Mouse (Mus musculus) embryo, embryonic 10 days (tissue): ENCODE measurements around the gene Smarcd2.
A peak's percentile ranks its signal among the peaks of the same experiment; 100 is the strongest.

Source experiments
- DNase-seq: peaks from one replicate; pipeline ENCODE4 v3.0.0-alpha.2; 2015; ENCODE audit warnings: low spot score

Smarcd2 gene

DNA sequence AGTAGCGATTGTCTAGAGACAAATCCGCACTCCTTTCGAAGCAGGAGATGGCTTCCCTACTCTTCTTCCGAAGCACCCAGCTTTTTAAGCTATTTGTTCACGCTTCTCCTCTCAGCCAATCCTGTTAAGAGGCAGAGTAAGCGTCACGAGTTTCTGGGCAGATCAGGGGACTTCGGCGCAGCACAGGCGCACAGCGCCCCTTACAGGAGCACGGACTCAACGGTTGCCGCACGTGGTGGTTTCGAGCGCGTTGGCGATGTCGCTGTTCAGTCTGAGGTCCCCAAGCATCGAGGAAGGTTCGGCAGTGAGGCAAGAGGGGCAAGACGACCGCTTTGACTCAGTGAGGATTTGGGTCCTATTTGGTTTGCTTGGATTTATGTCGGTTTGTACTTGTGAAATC, 3.7 kb upstream of the Smarcd2 start, which contains the start of gene Tcam1:
Tcam1 (plus strand) TSS at position 219 of the 400 bp plus-strand sequence.
- peak; percentile 97 for DNase-seq

DNA sequence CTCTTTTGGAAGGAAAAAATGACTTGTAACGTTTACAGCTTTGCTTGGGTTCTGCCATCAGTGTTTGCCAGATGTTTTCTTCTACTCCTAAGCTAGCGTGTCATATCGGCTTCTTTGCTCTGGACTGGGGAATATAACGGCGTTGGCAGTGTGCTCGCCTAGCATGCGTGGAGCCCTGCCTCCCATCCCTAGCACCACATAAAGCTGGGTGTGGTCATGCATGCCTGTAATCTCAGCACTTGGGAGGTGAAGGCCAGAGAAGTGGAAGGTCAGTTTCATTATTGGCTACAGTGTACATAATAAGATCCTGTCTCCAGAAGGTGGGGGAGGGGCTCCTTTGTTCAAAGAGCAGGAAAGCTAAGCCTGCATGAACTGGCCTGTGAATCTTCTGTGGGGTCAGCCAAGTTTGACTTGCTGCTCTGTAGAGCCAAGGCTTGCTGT, 2.2 kb upstream of the Smarcd2 start:
- DNase-seq = no peak

DNA sequence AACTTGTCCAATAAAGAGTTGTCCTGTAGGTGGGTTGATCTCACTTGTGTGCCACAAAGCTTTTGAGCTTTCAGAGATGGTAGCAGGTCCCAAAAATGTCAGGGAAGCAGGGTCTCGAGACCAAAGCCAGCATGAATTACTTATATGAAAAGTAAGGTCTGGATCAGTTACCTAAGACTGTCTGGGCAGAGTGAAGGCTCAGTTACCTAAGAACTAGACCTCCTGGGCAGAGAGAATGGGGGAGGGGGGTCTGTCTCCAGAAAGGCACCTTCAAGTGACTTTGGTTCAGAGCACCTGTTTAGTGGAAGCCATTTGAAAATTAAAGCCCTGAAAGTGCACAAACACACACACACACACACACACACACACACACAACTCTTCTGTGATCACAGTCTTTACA, 1.6 kb upstream of the Smarcd2 start:
- no peak for DNase-seq

DNA sequence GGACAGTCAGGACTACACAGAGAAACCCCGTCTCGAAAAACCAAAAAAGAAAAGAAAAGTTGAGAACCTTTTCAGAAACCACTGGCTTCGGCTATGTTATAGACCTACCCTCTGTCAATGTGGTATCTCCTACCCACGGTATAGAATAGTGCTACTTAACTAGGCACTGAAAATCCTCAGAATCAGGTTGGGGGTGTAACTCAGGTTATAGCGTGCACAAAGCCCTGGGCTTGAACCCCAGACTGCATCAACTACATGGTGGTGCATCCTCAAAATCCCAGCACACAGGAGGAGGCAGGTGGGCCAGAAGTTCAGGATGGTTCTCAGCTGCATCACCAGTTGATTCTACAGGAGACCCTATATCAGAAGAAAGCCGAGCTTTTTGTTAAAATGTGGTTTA, 1.0 kb upstream of the Smarcd2 start:
- no peak for DNase-seq

DNA sequence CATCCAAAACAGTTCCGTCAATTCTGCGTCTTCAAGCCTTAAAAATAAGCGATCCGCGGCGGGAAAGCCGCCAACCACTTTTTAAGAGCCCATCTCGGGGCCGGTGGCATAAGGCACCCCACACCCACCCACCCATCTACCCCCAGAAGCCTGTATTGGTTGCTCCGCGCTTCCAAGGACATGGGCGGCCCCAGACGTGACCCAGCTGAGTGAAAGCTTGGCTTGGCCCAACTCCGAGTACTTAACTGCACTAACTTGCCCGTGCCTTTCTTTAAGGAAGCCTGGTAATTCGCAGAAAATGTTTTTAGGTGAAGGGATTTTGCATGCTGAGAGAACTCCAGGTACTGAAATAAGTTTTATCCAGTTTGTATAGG, 526 bp upstream of the Smarcd2 start:
- no peak for DNase-seq

DNA sequence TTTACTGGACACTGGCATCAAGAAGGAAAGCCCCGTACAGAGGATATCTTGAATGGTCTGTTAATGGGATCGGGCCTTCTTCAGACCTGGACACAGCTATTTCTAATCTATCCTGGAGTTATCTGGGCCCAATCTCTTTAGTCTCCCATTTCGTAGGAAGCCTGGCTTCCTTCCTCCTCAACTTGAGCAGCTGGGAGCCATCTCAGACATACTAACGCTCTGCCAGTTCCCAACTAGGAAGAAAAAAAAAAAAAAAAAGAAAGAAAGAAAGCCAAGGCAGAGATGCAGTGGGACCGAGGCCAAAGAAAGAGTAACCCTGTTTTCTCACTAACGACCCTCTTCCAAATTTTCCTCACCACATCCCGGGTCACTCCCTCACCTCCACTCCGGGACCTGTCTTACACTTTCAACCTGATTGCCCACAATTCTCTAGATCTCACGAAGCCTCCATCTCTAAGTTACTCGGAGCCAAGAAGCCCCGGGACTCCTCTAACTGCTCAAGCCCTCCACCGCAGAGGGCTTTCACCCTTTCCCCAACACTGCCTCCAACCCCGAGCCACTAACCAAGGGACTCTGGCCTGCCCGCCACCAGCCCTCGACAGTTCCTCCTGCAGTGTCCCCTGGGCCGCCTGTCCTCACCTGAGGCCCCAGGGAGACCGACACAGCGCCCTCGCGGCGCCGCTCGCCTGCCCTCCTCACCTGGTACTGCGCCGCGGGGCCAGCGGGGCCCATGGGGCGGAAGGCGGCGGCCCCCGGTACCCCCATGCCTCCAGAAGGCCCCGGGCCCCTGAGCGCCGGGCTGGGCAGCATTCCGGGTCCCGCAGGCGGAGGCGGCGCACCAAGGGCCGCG, 753 bp downstream of the Smarcd2 start:
- DNase-seq = peak; percentile 42

DNA sequence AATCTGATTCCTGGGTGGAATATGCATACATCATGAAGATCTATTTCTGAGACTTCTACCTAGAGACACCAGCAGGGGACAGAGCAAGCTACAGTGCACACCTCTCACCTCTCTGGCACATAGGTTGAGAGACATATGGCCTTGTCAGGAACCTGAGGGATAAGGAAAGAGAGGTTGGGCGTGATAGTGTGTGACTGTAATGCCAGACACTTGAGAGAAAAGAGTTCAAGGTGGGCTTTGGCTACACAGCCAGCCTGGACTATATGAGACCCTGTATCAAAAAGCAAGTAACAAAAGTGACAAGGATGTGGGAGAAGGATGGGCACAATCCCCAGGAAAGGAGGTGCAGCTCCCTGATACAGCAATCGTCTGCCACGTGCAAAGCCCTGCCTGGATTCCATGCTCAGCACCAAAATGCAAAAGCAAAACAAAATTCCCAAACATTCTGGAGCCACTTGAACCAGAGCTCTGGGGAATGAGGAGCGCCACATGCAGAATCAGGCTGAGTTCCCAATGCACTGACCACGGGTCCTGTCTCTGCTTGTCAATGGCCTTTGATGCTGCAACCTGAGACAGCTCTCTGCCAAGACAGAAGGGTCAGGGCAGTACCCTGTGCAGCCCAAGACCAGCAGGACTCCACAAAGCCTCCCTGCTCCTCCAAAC, 1.5 kb downstream of the Smarcd2 start:
- peak; percentile 61 for DNase-seq

DNA sequence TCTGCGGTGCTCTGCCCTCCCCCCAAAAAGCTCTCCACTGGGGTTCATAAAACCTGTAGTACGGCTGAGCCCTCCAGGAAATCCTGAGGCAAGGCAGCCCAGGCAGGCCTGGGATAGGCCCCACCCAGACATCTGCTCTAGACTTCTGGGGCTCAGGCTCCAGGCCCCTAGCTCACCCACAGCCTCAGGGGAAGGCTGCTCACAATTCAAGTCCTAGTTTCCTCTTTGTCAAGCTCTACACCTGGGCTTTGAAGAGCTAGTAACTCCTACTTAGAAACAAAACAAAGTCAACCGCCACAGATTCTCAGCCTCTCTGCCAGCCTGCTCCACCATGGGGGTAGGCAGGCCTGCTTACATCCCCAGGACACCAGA, 3.7 kb downstream of the Smarcd2 start:
- DNase-seq = peak; percentile 38

DNA sequence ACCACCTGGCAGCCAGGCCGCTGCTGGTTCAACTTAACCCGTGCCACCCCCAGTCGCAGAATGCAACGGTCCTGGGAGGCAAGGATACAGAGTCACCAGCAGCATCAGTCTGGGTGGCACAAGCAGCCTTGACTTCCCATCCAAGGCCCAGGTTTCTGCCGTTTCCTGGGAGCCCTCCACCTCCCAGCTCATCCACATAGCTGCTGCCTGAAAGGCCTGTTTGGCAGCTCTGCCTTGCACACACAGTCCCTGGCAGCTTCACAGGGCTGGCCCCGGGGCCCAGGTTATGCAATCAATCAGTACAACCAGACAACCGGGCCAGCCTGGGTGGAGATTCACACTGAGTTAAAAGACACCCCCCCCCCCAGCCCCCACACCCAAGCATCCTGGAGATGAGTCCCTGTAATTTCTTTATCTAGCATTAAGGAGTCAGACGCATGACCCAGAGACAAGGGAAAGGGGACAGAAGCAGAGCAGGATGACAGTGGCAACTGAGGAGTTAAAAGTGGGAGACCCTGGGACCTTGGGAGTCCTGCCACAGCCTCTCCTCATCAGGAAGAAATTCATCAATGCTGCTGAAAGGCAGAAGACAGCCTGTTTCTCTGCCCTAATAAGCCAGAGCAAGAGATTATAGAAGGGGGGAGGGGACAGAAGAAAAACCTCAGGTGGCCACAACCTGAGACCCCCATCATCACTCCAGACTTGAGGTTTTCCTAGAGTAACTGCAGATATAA, 4.3 kb downstream of the Smarcd2 start:
- peak; percentile 48 for DNase-seq

DNA sequence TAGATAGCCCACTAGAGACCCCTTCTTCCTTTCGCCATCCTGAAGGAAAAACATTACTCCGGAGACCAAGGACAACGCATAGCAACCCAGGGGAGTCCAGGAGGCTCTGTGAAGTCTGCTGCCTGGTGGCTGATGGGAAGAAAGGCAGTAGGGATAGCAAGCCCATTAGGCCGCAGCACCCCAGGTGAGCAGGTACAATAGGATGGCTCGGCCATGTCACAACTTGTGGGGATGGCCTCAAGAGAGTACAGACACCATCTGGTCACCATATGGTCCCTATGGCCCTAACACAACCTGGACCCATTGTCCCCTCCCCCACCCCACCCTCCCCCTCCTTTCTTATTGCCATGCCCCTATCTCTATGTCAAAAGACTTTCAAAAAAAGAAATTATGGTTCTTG, 4.9 kb downstream of the Smarcd2 start:
- DNase-seq = peak; percentile 33

DNA sequence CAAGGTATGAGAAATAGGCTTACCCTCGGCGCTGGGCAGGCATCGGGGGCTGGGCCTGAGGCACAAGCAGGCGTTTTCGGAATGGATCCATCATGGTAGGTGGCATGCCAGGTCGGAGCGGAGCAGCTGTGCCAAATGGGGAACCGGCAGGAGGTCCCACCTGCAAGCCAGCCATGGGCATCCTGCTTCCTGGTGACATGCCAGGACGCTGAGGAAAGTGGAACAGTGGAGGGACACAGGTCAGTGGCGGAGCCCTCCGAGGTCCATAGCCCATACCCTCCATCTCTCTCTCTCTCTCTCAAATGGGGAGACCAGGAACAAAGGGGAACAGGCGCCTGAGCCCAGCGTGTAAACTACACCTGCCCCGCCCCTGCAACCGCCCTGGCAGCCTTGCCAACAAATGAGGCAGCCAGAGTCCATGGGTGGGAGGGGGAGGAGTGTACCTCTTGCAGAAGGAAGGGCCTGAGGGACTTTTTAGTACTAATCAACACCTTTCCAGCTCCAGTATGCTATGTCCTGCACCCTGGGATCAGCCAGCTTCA, 5.4 kb downstream of the Smarcd2 start:
- DNase-seq = no peak

DNA sequence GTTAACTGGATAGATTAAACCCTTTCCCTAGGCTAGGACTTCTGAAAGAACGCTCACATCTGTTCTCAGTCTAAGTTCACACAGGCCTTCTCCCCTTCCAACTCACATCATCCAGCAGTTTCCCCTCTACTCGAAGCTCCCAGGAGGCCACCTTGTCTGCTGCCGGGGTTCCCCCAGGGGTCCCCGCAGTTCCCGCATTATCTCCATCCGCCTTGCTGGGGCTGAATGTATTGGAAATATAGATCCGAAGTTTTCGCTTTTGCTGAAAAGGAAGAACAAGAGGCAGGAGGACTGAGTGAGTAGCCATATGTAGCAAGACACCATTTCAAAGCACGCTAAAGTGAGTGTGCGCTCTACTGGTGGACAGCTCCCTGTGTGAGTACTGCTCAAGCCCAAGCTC, 6.3 kb downstream of the Smarcd2 start:
- DNase-seq = no peak

DNA sequence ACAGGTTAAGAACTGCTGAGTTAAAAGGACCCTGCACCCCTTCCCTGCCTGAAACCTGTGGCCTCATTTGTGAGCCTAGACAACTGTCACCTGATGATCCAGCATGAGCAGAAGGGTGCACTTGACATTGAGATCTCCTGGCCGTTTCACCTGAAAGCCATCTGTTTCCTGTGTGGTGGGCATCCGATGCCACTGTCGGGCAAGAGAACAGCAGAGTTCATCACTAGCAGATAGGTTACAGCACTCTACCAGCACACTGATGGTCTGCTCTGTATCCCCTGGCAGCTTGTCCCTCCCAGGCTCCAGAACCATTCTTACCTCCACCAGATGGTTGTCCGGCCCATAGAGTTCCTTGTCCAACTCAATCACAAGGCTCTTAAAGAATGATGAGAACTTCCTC, 7.2 kb downstream of the Smarcd2 start:
- DNase-seq = no peak

DNA sequence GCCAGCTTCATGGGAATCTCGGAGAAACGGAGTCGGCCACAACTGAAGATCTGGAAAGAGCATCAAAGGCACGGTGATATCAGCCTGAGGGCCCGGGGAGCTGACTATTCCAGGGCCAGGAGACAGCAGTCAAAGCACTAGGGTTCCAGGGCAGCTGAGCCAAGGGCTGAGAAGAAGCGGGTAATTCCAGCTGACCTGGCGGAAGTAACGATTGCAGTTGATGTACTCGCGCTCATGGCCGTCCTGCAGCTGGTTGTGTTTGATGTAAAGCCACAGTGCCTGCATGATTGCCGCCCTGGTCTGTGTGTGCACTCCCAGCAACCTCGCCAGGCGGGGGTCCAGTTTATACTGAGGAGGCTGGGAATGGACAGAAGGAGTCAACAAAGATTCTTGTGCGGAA, 7.8 kb downstream of the Smarcd2 start:
- no peak for DNase-seq

DNA sequence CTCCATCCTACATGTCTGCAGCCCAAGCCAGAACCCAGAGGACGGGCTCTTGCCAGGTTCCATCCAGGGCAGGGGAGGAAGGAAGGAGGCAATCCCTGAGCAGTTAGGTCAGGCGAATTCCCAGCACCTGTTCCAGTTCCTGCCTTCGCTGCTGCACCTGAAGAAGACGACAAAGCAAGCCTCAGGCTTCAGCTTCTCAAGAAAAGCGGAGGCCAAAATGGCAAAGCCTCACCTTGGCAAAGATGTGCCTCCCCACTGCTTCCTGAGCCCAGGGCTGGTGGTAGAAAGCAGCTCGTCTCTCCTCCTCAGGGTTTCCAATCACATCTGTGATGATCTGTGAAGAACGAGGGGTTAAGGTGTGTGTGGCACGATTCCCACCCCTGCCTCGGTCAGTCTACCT, 8.8 kb downstream of the Smarcd2 start:
- no peak for DNase-seq

DNA sequence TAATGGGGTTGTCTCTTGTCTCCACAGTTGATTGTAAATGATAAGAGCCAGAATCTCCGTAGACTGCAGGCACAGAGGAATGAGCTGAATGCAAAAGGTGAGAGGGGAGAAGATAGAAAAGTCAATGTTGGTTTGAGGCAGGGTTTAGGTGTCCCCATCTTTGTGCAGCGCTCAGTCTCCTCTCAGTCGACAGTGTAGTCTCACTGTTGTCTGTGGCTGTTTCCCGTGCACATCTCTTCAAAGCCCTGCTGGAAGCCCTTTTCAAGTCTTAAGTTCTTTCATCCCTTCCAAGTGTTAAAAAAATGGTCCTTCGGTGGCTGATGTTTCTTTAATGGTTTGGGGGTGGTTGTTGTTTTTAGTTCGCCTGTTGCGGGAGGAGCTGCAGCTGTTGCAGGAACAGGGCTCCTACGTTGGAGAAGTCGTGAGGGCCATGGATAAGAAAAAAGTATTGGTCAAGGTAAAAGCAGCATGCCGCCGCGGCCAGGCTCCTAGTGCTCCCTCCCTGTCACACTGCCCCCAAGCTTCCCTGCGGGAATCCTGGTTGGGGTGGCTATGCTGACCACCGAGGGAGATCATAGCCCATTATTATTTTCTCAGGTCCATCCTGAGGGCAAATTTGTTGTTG, 11.8 kb downstream of the Smarcd2 start:
- DNase-seq = no peak

DNA sequence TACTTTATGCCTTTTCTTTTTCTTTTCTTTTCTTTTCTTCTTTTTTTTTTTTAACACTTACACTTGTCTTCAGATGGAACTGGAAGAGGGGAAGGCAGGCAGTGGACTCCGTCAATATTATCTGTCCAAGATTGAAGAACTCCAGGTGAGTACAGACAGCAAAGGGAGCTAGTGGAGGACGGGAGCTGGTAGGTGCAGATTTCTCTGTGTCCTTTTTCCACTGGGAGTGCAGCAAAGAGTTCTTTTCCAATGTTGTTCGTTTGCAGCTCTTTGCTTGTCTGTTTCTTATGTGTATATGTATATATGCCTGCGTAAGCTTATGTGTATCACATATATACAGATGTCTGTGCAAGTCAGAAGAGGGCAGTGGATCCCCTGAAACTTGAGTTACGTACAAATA, 16.0 kb downstream of the Smarcd2 start:
- DNase-seq = no peak

DNA sequence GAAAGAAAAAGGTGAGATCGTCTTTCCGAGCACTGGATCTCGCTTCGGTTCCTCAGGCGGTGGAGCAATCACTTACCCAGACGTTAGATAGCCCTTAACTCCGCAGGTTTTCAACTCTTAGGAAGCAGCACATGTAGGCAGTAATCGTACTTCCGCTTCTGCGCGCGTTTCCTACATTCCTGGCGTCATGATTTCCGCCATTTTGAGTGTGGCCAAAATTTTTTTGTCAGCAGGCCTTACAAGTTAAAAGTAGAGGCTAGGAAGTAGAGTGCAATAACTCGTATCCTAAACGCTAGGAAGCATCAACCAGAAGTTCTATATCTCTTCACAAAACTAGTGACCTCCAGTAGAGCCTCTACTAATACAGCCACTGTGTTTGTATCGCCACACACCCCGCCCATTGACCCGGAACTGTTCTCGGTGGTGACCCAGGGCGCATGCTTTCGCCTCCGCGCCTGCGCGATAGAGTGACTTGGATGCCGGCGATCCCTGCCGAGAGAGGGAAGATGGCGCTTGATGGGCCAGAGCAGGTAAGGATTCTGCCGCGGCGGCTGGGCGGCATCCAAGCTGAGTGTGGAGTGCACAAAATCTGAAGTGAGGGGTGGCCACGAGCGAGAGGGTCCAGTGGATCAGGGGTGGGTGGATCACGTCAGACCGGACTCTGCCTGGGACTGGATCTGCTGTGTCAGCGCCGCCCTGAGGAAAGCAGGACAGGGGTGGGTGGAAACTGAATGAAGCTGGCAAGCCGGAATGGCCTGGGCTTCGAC, 16.9 kb downstream of the Smarcd2 start, which contains the start of the genes Ftsj3 and Psmc5:
Ftsj3 (minus strand) TSS at position 395 of the 767 bp plus-strand sequence.
Psmc5 (plus strand) TSS at position 470 of the 767 bp plus-strand sequence.
- DNase-seq = peak; percentile 99

DNA sequence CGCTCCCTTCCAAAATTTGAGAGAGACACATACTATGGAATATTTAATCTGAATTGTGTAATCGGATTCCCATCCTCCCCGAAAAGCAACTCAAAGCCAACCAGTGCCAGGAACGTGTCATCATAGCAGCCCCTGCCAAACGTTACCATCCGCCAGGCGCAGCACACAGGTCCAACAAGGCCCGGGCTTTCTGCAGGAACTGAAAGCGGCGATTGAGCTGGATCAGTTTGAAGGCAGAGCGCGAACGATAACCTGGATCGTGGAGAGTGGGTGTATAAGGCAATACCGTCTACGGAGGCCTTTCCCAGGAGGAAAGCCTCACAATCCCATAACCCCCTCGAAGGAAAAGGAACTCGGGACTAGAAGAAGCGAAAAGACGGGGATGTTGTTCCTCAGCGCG, 17.6 kb downstream of the Smarcd2 start:
- peak; percentile 12 for DNase-seq

DNA sequence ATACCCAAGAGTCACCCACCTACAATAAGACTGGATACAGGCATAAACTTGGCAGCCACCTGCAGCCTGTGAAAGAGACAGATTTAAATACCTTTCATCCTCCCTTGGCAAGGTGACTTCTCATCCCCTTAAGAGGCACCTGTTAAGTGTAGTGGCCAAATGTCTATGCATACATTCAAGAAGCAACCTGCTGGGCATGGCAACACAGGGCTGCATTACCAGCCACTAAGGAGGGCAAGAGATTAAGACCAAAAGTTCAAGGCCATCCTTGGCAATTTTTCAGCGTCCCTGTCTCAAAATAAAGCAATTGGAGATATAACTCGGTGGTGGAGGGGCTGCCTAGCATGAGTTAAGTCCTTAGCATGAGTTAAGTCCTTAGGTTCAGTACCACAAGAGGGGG, 18.0 kb downstream of the Smarcd2 start:
- DNase-seq = no peak

DNA sequence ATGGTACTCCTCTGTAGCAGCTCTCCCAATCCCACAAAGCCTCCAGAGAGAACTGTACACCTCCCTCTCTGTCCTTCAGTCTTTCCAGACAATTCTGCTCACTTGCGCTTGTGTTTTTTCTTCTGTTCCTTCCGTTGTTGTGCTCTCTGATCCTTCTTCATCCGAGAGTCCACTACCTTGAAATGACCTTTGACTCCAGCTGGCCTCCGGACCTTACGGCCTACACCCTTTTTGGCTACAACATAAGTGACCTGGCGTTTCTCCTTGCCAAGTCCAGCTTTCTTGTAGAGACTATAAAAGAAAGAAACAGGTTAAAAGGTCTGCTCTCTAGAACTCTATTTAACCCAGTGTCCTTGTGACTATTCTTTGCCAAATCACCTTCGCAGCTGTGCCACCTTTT, 23.4 kb downstream of the Smarcd2 start:
- DNase-seq = no peak
